Mouse (Mus musculus): ENCODE measurements around the gene Gm1043.

Gm1043 gene

GRCm38 (mm10) chr5:37212938-37213708 lies 128.0 kb downstream of the Gm1043 start:
- DNase-seq: no peak

- no peak for DNase-seq
These were observed 128.5 kb downstream of the Gm1043 start for GRCm38 (mm10) chr5:37213709-37214103.

- DNase-seq: no peak
These were observed 129.4 kb downstream of the Gm1043 start for GRCm38 (mm10) chr5:37214614-37215013.

- no peak for DNase-seq
These were observed 130.1 kb downstream of the Gm1043 start for GRCm38 (mm10) chr5:37215276-37215675.

- no peak for DNase-seq
These were observed 134.4 kb downstream of the Gm1043 start for GRCm38 (mm10) chr5:37219615-37220014.

- DNase-seq: no peak
These were observed 135.4 kb downstream of the Gm1043 start for GRCm38 (mm10) chr5:37220575-37220974.

GRCm38 (mm10) chr5:37221563-37221962 lies 136.4 kb downstream of the Gm1043 start:
- no peak for DNase-seq

GRCm38 (mm10) chr5:37222316-37222715 lies 137.1 kb downstream of the Gm1043 start:
- DNase-seq: no peak

- DNase-seq: no peak
These were observed 140.5 kb downstream of the Gm1043 start for GRCm38 (mm10) chr5:37225708-37226107.

GRCm38 (mm10) chr5:37227956-37228680 lies 142.9 kb downstream of the Gm1043 start:
- DNase-seq: no peak

- no peak for DNase-seq
These were observed 143.7 kb downstream of the Gm1043 start for GRCm38 (mm10) chr5:37228894-37229293.

GRCm38 (mm10) chr5:37233010-37233557 lies 147.9 kb downstream of the Gm1043 start:
- DNase-seq: no peak

GRCm38 (mm10) chr5:37238654-37239053 lies 153.5 kb downstream of the Gm1043 start:
- DNase-seq: no peak

GRCm38 (mm10) chr5:37240550-37240949 lies 155.4 kb downstream of the Gm1043 start:
- peak in 1 of 2 experiments; percentile 58 for DNase-seq

- DNase-seq: no peak
These were observed 156.1 kb downstream of the Gm1043 start for GRCm38 (mm10) chr5:37241224-37241623.

- peak in 1 of 2 experiments; percentile 42 for DNase-seq
These were observed 156.5 kb downstream of the Gm1043 start, which contains the start of gene Crmp1 for GRCm38 (mm10) chr5:37241651-37242151. Crmp1 (plus strand) TSS chr5:37241940.

- DNase-seq: no peak
These were observed 157.4 kb downstream of the Gm1043 start for GRCm38 (mm10) chr5:37242360-37243168.

GRCm38 (mm10) chr5:37243169-37243886 lies 158.2 kb downstream of the Gm1043 start:
- peak; percentile 50 to 84 for DNase-seq

GRCm38 (mm10) chr5:37244161-37244560 lies 159.0 kb downstream of the Gm1043 start:
- no peak for DNase-seq

- no peak for DNase-seq
These were observed 159.6 kb downstream of the Gm1043 start for GRCm38 (mm10) chr5:37244666-37245242.

- peak; percentile 7 to 36 for DNase-seq
These were observed 160.5 kb downstream of the Gm1043 start for GRCm38 (mm10) chr5:37245651-37246050.

Measured in kidney, postnatal 36 days (tissue).